Mouse (Mus musculus): ENCODE results near the gene Vmn2r75. TPM values are rescaled to one million over a fixed set of nuclear protein-coding genes. Genes with fewer than 3 reads are reported as not detected.

Vmn2r75 gene
- polyA plus RNA-seq (2017; shearing (Covaris generic)), result not detected

DNA sequence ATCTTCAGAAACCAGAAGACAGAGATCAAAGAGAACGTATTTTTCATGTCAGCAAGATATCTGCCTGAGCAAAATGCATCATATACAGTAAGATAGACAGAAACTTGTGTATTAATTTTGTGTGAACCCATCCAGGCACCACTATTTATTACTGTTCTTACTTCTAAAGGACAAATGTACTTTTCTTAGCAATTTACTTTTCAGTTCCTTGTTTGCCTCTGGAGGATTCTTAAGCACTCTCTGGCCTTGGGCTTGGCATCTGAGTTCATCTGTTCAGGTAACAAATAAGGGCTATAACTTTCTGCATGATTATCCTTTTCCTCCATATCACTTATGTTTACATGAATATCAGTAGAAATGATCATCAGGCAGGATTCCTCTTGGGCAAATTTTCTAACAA is at the start of gene Vmn2r75:
Vmn2r75 (minus strand) TSS at position 101 of the 400 bp plus-strand sequence.

Other genes with a start within 250 kb of the Vmn2r75 start
- not detected for gene Vmn2r74, start 210.1 kb downstream of the Vmn2r75 start, polyA plus RNA-seq (2017; shearing (Covaris generic))
- gene Vmn2r76, start 74.5 kb upstream of the Vmn2r75 start, polyA plus RNA-seq (2017; shearing (Covaris generic)), result under 1 TPM; 0.04 to 0.05 TPM
- under 1 TPM in 1 of 2 experiments, not detected in 1; 0.16 TPM for gene Olfr310, start 105.4 kb upstream of the Vmn2r75 start, polyA plus RNA-seq (2017; shearing (Covaris generic))
- not detected for gene Olfr309, start 141.9 kb upstream of the Vmn2r75 start, polyA plus RNA-seq (2017; shearing (Covaris generic))
- under 1 TPM in 1 of 2 experiments, not detected in 1; 0.06 TPM for gene Olfr308, start 153.9 kb upstream of the Vmn2r75 start, polyA plus RNA-seq (2017; shearing (Covaris generic))
- gene Olfr307, start 165.8 kb upstream of the Vmn2r75 start, polyA plus RNA-seq (2017; shearing (Covaris generic)), result under 1 TPM; 0.06 to 0.07 TPM
- not detected for gene Olfr305, start 195.2 kb upstream of the Vmn2r75 start, polyA plus RNA-seq (2017; shearing (Covaris generic))
- gene Olfr304, start 214.9 kb upstream of the Vmn2r75 start, polyA plus RNA-seq (2017; shearing (Covaris generic)), result not detected
- gene Olfr303, start 226.0 kb upstream of the Vmn2r75 start, polyA plus RNA-seq (2017; shearing (Covaris generic)), result not detected
- not detected for gene Olfr301, start 232.1 kb upstream of the Vmn2r75 start, polyA plus RNA-seq (2017; shearing (Covaris generic))

Measured in activated CD4-positive, CD25-positive, alpha-beta regulatory T cell (primary cell).